Mouse (Mus musculus): Measurements from ENCODE around the gene Lig1.

The Lig1 gene

DNA sequence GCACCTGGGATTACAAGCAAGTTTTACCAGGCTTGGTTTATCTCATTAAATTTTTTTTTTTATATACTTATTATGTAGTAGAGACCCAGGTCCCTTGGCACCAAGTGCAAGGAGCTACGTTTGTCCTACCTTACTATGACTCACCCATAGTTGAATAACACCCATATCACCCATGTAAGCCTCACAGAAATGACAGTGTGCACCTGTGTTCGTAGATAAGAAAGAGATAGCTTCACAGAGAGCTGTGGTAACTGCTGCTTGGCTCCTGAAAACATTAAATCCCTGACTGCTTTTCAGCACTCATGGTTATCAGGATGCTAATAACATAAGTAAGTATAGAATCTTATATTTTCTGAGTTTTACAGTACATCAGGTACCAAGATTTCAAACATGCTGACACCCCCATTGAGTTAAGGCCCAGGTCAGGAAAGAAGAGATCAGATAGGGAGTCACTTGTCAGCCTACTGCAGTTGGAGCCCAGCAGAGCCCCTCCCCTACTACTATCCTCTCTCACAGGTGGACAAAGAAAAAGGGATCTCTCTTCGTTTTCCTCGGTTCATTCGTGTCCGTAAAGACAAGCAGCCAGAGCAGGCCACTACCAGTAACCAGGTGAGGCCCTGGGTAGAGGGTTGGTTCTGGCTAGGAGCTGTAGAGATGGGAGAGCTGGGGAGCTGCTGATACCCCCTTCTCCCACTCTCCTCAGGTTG lies 33.6 kb downstream of the Lig1 start:
- no peak for DNase-seq (ENCODE audit: low spot score in 2 of 2)

DNA sequence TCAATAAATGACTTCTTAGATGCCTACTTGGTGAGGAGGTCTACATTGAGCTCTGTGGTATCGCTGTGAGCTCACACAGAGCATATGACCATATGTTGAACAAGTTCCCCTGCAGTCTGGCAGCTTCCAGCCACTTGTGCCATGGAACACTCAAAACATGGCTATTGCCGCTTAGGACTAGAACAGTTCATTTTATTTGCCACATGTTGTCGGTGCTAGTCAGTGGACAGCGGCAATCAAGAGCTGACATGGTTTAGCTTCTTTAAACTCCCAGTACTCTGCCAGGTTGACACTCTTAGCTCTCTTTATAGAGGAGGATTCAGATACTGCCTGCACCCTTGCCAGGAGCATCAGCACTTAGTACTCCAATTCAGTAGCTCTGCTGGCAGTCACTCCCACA lies 34.3 kb downstream of the Lig1 start:
- no peak for DNase-seq (ENCODE audit: low spot score in 2 of 2)

DNA sequence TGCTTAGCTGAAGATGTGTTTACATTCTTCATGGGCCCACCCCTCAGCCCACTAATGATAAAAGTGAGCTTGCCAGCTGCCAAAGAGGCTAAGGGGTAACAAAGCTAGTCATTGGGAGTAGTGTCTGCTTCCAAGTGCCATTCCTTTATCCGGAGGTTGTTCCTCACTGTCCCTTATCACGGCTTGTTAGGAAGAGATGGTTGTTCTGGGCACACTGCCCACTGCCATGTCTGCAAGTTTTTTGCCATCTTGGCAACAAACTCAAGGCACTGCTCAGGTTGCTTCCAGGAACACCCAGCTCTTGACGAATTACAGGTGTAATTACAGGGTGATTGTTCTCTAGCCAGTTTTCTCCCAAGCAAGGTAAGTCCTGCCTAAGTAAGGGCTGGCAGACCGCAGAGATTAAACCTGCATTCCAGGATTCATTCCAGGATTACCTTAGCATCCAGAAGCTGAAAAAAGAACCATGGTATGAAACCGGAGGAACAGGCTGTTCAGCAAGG lies 37.1 kb downstream of the Lig1 start:
- DNase-seq (ENCODE audit: low spot score in 2 of 2): no peak

DNA sequence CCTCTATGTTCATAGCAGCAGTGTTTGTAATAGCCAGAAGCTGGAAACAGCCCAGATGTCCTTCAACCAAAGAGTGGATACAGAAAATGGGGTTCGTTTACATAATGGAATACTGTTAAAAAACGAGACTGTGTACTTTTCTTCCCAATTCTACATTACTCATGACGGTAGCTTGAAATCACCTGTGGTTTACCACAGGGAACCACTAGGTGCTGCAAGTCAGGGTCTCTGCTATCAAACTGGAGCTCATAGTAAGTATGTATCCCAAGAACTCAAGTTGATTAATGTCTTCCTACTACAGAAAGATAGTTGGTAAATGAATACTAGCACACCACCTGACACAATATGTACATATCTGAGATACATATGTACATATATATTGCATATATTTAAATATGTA lies 44.3 kb downstream of the Lig1 start:
- no peak for DNase-seq (ENCODE audit: low spot score in 2 of 2)

DNA sequence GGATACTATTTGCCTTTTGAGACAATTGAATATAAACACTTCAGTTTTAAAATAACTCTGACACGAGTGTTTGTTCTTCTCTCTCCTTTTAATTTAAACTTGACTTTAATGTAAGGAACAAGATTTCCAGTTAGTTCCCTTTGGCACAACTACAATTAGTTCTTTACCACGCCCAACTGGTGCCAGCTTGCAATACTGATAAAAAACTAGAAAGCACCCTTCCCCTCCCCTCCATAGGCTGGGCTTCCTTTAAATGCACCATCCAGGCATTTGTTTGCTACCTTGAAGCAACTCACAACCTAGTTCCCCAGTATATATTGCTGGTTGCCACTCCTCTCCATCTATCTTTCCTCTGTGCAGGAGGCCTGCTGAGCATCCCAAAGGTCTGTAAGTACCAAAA lies 47.2 kb downstream of the Lig1 start, which contains the start of gene Pla2g4c:
Pla2g4c (plus strand) TSS at position 340 of the 400 bp plus-strand sequence.
- no peak for DNase-seq (ENCODE audit: low spot score in 2 of 2)

DNA sequence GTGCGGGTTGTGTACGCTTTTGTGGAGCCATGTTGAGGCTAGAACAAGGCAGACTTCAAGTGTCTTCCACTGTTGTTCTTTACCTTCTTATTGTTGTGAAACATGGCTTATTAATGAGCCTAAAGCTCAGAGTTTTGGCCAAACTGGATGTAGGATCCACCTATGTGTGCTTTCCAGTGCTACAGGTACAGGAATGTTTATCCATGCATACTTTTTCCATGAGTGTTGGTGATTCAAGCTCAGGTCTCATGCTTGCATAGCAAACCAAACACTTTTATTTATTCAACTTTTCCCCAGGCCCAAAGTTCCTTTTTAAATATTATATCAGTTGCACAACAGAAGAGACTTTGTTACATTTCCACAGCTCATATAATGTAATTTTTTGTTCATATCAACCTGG lies 53.5 kb downstream of the Lig1 start:
- no peak for DNase-seq (ENCODE audit: low spot score in 2 of 2)

DNA sequence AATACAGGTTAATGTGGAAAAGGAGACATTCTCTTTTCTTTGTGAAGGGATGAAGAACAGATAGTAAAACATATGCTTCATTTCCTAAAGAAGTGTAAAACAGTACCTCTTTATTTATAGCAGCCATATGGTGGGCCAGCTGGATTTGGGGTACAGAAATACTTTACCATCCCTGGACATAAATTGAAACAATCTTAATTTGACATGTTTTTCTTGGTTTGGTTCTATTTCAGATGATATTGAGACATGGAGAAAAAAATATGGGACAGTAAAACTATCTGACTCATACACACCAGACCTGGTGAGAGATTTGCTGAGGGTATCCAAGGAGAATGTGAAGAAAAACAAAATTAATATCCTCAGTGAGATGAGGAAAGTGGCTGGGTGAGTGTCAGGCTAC lies 78.9 kb downstream of the Lig1 start:
- DNase-seq (ENCODE audit: low spot score in 2 of 2): no peak
